Mouse (Mus musculus): Measurements from ENCODE around the gene Gal. TPM values are rescaled to one million over a fixed set of nuclear protein-coding genes. Genes with fewer than 3 reads are reported as not detected.

The Gal gene
- total RNA-seq, 2 experiments from 2014 or later: 0.35 to 0.41 TPM

- no peak for DNase-seq
- intact Hi-C loops (cut with DNase I): no loop called here
Measured at GRCm38 (mm10) chr19:3424214-3424613, 9.9 kb upstream of the Gal start.

DNA sequence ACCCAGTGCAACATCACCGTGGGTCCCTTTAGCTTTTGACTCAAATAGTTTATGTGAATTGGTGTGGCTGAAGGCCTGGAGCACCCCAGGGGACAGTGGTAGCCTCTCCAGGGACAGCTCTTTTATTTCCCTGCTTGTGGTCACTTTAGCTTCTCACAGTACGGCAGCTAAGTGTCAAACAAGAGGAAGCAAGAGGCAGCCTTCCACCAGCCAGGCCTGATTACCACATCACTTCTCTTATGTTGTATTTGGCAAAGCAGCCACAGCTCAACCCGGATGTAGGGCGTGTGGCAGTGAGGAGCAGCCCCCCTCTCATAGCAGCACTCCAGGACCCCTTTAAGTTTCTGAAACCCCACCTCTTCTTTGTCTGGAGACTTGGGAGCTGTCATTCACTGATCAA lies 8.6 kb upstream of the Gal start:
- intact Hi-C loops (cut with DNase I): no loop called here
- DNase-seq: no peak

DNA sequence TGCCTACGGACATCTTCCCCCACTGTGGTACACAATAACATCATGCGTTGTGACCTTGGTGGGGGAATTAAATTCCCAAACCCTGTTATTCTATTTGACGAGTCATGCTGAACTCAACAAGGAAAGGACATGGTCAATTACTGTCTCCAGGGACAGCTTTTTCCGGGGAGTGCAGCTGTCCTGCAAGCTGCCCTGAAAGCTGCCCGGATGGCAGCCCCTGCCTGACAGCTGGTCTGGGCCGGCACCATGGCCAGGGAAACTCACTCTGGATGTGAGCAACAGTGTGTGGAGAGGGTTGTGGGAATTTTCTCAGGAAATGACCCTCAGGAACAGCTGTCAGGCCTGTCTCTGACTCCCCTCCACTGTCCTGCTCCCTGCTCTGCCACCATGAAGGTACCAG lies 8.1 kb upstream of the Gal start:
- no peak for DNase-seq
- intact Hi-C loops (cut with DNase I): no loop called here

DNA sequence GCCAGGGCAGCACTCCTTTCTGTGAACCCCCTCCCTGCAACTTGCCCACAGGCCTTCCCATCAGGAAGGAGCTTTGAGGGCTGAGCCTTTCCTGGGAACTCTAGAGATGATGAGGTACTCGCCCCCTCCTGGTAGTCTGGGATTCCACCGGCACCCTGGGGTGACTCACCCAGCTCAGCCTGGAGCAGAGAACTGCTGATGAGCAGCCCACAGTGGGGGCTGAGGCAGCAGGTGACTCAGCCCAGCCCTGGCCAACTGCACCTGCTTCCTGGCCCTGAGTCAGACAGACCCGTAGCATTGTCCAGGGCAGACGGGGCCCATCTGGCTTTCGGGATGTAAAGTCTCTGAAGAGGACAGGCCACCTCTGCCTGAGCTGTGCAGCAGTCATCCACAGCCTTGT lies 4.9 kb upstream of the Gal start:
- intact Hi-C loops (cut with DNase I): no loop called here
- no peak for DNase-seq

DNA sequence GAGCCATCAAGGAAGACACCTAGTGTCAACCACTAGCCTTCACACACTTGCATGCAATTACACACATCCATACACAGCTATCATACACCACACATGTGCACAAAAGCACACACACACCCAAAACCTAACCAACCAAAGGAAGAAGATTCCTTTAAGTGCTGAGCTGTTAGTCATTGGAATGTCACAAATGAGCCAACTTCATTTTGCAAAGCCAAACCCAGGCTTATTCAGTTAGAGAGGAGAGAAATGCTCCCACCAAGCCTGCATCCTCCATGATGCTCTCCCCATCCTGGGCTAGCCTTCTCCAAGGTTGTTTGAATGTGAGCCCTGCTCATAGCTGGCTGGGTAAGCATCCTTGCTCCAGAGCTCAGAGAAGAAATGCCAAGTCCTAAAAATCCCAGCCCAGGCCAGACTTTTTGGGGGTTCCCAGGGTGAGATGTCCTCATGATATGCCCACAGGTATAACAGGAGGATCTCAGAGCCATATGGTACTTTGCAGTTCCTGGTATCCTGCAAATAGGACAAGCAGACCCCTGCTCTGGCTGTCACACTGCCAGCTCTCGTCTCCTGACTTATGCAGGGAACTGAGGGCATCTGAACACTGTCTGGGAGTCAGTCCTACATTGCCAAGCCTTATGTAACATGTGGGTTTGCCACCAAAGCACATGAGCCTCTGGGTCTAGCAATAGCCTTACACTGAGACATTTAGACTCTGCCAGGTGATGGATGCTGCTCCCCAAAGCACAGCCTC lies 8.6 kb downstream of the Gal start:
- no peak for DNase-seq
- intact Hi-C loops (cut with DNase I): no loop called here

- intact Hi-C loops (cut with DNase I): no loop called here
- no peak for DNase-seq
Measured at GRCm38 (mm10) chr19:3404030-3404429, 10.3 kb downstream of the Gal start.

DNA sequence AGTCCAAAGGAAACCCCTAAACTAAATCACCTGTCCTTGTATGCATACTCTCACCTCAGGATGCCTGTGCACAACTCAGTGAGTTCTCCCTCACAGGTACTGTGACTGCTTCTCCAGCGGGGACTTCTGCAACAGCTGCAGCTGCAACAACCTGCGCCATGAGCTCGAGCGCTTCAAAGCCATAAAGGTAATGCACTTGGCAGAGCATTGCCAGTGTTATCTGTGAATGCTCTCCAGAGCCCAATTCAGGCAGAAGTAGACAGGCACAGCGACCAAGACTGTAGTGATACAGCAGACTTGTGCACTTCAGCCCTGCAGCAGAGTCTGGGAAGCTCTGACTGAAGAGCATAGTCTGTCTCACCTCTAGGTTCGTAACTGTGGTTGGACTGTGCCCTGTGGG lies 12.0 kb downstream of the Gal start:
- intact Hi-C loops (cut with DNase I): no loop called here
- no peak for DNase-seq

DNA sequence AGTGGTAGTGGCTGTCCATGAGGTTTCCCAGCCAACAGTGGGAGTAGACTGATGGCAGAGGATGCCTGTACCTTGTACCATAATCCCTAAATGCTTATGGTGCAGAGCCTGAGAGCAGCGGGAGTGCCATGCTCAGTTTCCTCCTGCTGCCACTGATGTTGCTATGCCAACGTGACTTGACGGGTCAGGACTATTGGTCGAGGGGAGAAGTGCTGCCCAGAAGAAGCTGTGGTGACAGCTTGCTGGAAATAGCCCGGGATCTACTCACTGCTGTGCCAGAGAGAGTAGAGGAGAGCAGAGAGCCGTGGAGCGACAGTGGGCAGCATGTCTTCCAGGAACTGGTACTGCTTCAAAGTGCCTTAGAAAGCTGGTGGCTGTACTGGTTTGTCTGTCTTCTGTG lies 12.4 kb downstream of the Gal start:
- DNase-seq: no peak
- intact Hi-C loops (cut with DNase I): no loop called here

DNA sequence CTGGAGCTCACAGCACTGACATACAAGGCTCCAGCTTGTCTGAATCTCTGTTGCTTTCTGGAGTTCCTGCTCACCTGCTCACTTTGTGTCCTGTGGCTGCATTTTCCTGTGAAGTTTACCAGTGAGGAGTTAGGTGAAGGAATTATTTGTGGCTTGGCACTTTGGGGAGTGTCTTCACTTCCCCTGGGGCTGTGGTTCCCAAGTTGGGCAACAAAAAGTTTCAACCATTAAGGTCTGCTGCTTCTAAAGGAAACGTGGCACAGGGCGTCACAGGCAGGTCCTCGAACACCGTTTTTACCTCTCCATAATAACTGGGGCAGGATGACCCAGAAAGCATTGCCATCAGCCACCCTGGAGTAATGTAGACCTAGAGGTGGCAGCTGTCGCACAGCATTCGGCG lies 12.8 kb downstream of the Gal start:
- no peak for DNase-seq
- intact Hi-C loops (cut with DNase I): no loop called here

GRCm38 (mm10) chr19:3400057-3400456 lies 14.3 kb downstream of the Gal start:
- intact Hi-C loops (cut with DNase I): no loop called here
- DNase-seq: no peak

DNA sequence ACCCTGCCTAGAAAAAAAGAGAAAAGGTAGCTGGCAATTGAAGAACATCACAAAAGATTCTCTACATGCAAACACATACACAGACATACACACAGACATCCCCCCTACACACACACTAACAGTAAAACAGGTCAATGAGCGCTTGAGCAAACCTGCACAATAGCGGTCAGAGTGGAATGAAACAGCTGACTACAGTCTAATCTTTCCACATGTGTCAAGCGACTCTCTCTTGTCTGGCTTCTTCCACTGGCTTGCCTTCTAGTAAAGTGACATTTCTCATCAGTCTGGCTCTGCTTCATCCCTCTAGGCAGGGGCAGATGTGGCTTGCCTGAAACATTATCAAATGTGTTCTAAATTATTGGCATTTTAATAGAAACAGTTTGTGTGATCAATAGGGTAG lies 20.1 kb downstream of the Gal start:
- intact Hi-C loops (cut with DNase I): no loop called here

DNA sequence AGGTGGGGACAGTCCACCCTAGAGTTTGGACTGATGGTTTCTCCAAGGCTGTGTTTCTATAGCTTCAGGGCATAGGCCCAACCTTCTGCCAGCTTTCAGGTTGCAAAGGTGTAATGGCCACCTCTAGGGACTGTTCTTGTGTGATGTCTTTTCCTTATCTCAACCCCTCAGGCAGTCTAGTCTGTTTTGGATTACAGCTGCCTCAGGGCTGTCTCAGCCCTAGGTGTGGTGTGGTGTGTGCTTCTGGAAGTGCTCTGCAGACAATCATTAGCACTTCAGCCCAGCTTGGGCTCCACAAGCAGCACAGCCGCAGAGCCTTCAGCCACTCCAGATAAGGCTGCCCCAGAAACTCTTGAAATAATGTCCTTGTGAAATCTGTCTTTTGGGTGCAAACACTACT lies 22.0 kb downstream of the Gal start:
- intact Hi-C loops (cut with DNase I): no loop called here

More for the DNA sequence above, 20.1 kb downstream of the Gal start:
- DNase-seq: no peak

GRCm38 (mm10) chr19:3389089-3389488 lies 25.3 kb downstream of the Gal start:
- intact Hi-C loops (cut with DNase I): loop anchor here (2.0 to 5.0 kb wide), 2 partner anchors 48 to 62 kb away; no protein-coding TSS in a partner anchor
- peak; percentile 83 for DNase-seq

More for the DNA sequence above, 22.0 kb downstream of the Gal start:
- DNase-seq: no peak

GRCm38 (mm10) chr19:3388629-3389057 lies 25.7 kb downstream of the Gal start, which contains the start of gene Tesmin:
Gene Tesmin, plus strand, starts transcription at chr19:3388857.
- intact Hi-C loops (cut with DNase I): loop anchor here (2.0 to 5.0 kb wide), 2 partner anchors 49 to 62 kb away; no protein-coding TSS in a partner anchor
- peak; percentile 78 to 79 for DNase-seq

DNA sequence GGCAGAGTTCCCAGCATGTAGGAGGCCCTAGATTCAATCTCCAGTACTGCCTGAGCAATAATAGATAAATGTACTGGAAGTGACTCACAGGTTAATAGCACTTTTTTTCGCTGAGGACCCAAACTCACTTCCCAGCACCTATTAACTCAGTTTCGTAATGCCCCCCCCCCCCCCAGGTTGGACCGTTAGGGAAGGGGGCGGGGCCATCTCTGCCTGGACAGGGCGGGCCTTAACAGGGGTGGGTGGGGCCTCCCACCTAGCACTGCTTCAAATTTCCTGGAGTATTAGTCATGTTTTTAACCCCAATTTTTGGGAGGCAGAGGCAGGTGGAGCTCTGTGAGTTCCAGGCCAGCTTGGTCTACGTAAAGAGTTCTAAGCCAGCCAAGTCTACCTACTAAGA lies 26.3 kb downstream of the Gal start:
- no peak for DNase-seq
- intact Hi-C loops (cut with DNase I): loop anchor here (2.0 to 5.0 kb wide), 2 partner anchors 49 to 63 kb away; no protein-coding TSS in a partner anchor

- DNase-seq: no peak
- intact Hi-C loops (cut with DNase I): no loop called here
Measured at GRCm38 (mm10) chr19:3378614-3379013, 35.7 kb downstream of the Gal start.

- no peak for DNase-seq
- intact Hi-C loops (cut with DNase I): no loop called here
Measured at GRCm38 (mm10) chr19:3376966-3377715, 37.2 kb downstream of the Gal start.

DNA sequence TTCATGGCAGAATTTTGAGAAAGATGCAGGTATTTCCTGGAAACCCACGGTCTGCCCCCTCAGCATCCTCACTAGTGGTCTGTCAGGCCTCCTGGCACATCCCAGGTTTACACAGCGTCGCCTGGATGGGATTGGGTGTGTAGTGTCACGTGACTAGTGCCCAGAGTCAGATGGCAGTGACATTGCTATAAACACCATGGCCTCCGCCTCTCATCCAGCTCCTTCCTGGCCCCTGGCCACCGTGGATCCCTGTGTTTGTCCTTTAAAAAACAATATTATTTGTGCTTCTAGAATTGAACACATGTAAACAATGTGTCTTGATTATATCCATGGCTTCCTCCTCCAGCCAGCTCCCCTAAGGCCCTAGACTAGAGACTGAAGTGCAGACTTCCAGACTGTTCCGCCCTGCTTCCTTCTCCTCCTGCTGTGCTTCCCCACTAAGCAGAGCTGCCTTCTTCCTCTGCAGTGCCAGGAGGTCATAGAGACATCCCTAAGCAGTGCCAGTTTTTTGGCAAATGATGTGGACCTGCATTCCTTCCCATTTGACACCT lies 38.3 kb downstream of the Gal start:
- DNase-seq: no peak
- intact Hi-C loops (cut with DNase I): no loop called here

DNA sequence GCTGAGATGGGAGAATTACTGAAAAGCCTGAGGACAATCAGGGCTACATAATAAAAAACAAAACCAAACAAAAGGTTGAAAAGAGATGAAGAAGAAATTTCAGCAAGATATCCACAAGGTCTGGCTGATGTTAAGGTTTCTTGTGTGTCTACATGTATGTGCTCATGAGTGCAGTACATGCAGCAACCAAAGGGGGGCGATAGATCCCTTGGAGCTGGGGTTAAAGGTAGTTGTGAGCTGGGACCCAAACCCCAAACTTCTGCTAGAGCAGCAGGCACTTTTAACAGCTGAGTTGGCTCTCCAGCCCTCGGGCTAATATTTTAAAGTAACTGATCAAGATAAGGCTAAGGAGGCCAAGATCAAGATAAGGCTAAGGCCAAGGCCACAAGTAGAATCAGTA lies 40.3 kb downstream of the Gal start:
- intact Hi-C loops (cut with DNase I): no loop called here
- DNase-seq: no peak

- peak in 1 of 2 experiments; percentile 15 for DNase-seq
Measured at GRCm38 (mm10) chr19:3373380-3373779, 41.0 kb downstream of the Gal start.

DNA sequence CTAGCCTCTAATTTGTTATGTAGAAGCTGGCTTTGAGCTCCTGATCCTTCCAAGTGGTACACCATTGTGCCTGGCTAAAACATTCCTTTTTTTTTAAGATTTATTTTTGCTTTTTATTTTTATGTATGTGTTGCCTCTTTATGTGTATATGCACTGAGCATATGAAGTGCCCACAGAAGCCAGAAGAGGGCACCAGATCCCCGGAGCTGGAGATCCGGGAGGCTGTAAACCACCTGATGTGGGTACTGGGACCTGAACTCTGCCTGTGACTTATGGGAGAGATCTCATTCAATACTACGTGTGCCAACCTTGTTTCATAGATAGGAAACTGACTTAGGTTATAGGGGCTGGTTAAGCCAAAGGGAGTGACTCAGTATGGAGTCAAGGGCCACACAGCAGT lies 46.1 kb downstream of the Gal start:
- no peak for DNase-seq
- intact Hi-C loops (cut with DNase I): no loop called here

More at GRCm38 (mm10) chr19:3373380-3373779, 41.0 kb downstream of the Gal start:
- intact Hi-C loops (cut with DNase I): no loop called here
